Mouse (Mus musculus) ES-E14 (cell line): ENCODE results near the gene Cbx4. TPM values are rescaled to one million over a fixed set of nuclear protein-coding genes. Genes with fewer than 3 reads are reported as not detected.

Experiments
- DNase-seq: peaks from one replicate; pipeline ENCODE4 v3.0.0-alpha.2; 2013; ENCODE audit warnings: low read depth, low spot score
- H3K27ac ChIP-seq: 2 replicates; pipeline ENCODE4 v1.5.1; 2012; ENCODE audit warnings: low read depth, mild to moderate bottlenecking, low read length, moderate library complexity, mixed read lengths; ENCODE audit not compliant: poor library complexity, insufficient read depth, severe bottlenecking
- H3K36me3 ChIP-seq: 2 replicates; pipeline ENCODE4 v1.6.1; 2012; ENCODE audit warnings: mild to moderate bottlenecking, low read length, moderate library complexity, mixed read lengths; ENCODE audit not compliant: control insufficient read depth, poor library complexity, insufficient read depth, severe bottlenecking
- H3K4me1 ChIP-seq, 2 experiments: fragments of 150-350 bp in 1 of 2; sonication (generic) in 1 of 2; 2 replicates each; pipeline ENCODE4 v1.6.1; 2012; ENCODE audit warnings: low read length in 2 of 2, mild to moderate bottlenecking in 1 of 2, mixed read lengths in 1 of 2; ENCODE audit not compliant: control insufficient read depth in 2 of 2, insufficient read depth in 2 of 2, poor library complexity in 1 of 2
- H3K4me3 ChIP-seq, 2 experiments: fragments of 150-350 bp in 1 of 2; sonication (generic) in 1 of 2; 2 replicates each; pipeline ENCODE4 v1.5.1; 2012; ENCODE audit warnings: low read length in 2 of 2, low read depth in 1 of 2, mild to moderate bottlenecking in 1 of 2, mixed read lengths in 1 of 2; ENCODE audit not compliant: insufficient read depth in 1 of 2, poor library complexity in 1 of 2, severe bottlenecking in 1 of 2
- H3K9ac ChIP-seq: 2 replicates; pipeline ENCODE4 v1.6.1; 2012; ENCODE audit warnings: low read depth, mild to moderate bottlenecking, low read length, mixed read lengths; ENCODE audit not compliant: poor library complexity, insufficient read depth, severe bottlenecking
- H3K9me3 ChIP-seq: fragments of 150-350 bp; sonication (generic); 2 replicates; pipeline ENCODE4 v1.6.1; 2012; ENCODE audit warnings: low read depth, mild to moderate bottlenecking, low read length; ENCODE audit not compliant: control insufficient read depth, insufficient read depth
- CHD2 ChIP-seq: IDR thresholded peaks from 2 replicates; pipeline ENCODE4 v1.6.1; 2014; ENCODE audit warnings: mild to moderate bottlenecking, low read depth, low read length, inconsistent platforms
- HCFC1 ChIP-seq: IDR thresholded peaks from 2 replicates; pipeline ENCODE4 v1.6.1; 2012; ENCODE audit warnings: low read length, inconsistent platforms, borderline replicate concordance; ENCODE audit not compliant: insufficient read depth
- MAFK ChIP-seq: IDR thresholded peaks from 2 replicates; pipeline ENCODE4 v1.6.1; 2014; ENCODE audit warnings: mild to moderate bottlenecking, low read depth, low read length, inconsistent platforms; ENCODE audit not compliant: insufficient read depth
- ZC3H11A ChIP-seq: IDR thresholded peaks from 2 replicates; pipeline ENCODE4 v1.6.1; 2012; ENCODE audit warnings: low read depth, mild to moderate bottlenecking, inconsistent platforms, low read length, borderline replicate concordance
- ZNF384 ChIP-seq: IDR thresholded peaks from 2 replicates; pipeline ENCODE4 v1.6.1; 2012; ENCODE audit warnings: low read depth, low read length, inconsistent platforms
- in situ Hi-C, 2 experiments: fragments of 600-800 bp; cut with MboI; formaldehyde crosslinking; loops; one replicate each; pipeline ENCODE4 v1.15.1; 2025; ENCODE audit warnings: low sequenced_read_pairs in 2 of 2, inconsistent platforms in 1 of 2; ENCODE audit not compliant: unreplicated experiment in 2 of 2
- total RNA-seq: library from RNA; depleted of rRNA; stranded (reverse); fragments of 300-350 nt; gene quantifications from 2 replicates; pipeline ENCODE4 v1.2.3, GENCODE M21; 2012

Gene Cbx4
- total RNA-seq, 1 experiment = 1.8 TPM

DNA sequence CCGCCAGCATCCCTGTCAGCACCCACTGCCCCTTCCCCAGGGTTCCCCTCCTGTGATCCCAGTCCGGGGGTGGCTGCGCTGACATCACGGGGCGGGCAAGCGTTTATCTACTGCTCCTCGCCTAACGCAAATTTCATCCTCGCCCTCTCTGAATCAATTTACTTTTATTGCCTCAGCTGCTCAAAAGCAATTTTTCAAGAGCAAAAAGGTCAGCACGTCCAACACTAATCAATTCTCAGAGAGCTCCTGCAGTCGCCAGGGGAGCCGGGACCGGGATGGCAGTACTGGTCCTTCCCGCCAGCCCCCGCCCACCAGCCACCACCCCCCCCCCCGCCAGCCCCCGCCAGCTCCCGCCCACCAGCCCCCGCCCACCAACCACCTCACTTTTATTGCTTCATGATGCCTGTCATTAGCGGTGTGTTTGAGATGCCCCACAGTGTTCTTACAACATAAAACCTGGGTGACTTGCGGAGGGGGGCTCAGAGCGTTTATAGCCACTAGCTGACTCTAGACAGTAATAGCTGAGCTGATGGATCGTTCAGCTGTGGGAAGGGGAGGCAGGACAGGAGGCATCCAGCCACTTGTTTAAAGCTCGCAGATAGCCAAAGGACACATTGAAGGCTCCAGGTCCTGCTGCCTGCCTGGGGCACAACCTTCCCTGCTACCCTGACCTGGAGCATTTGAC lies 44.2 kb upstream of the Cbx4 start:
- no peaks in the 10 kb centered on the region for H3K36me3 ChIP-seq
- peaks cover 0 to 6% of the 10 kb centered on the region in 2 experiments; a peak in 1 of 4 replicates for H3K4me1 ChIP-seq
- H3K27ac ChIP-seq = no peak overlapping the region
- TF ChIP-seq CHD2 = no peak
- no peak for TF ChIP-seq MAFK
- TF ChIP-seq ZNF384 = no peak
- TF ChIP-seq HCFC1 = no peak
- no peak for TF ChIP-seq ZC3H11A
- in situ Hi-C loops = no loop called here
- H3K9ac ChIP-seq = no peak overlapping the region
- H3K4me3 ChIP-seq = no peak overlapping the region
- no peak for DNase-seq
- H3K9me3 ChIP-seq = no peaks in the 10 kb centered on the region

DNA sequence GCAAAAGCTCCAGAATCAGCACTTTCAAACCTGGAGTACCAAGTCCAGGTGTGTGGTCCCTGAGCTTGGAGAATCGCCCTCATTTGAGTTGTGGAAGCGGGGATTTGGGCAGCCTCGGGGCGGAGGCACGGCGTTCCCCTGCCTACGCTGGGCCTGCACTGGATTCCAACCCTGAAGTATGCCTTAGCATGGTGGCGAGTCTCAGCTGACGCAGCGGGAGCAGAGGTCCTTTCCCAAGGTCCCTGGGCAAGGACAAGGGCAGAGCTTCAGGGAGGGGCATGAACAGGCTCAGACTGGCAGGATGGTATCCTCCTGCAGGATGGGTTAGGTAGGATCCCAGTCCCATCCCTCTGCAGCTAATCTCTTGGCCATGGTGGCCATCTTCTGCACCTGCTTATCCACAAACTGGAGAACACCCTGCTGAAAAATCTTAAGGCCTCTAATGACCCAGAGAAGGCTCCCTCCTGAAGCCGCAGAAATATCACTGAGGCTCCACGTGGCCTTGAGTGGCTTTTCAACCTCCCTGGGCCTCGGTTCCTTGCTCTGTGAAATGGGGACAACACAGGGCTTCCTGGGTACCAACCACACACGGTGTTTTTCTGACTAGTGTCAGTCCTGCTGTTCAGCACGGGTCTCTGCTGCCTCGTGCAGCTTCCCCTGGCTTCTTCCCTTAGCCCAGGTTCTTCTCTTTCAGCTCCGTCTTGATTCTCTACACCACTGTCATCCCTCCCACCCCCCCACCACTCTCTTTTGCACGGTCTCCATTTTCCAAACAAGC lies 43.4 kb upstream of the Cbx4 start:
- TF ChIP-seq HCFC1 (no peak), ZNF384 (no peak), MAFK (no peak), ZC3H11A (no peak), CHD2 (no peak)
- no peak overlapping the region for H3K27ac ChIP-seq
- H3K4me3 ChIP-seq = no peak overlapping the region

DNA sequence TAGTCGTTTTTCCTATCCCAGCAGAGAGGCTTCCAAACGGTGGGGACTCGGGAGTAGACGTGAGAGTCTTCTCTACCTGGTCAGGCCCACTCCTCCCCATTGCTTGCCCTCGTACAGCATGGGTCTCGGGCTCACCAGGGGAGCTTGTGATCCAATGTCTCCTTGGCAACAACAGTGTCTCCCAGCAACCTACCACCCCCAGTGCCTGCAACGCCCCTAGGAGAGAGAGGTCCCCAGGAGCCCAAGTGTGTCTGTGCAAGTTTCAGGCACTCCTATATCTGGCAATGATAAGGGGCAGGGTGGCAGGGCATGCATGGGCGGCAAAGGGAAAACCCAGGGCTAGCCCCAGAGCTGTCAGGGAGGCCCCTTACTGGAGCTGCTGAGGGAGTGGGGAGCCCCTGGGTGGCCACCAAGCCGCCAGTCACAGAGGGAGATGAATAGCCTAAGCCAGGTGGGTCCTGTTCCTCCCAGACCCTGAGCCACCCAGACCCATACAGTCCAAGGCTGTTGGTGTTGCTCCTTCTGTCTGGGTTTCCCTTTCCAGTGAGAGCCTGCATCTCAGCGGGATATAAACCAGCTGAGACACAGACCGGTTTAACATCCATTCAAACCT lies 42.8 kb upstream of the Cbx4 start:
- in situ Hi-C loops = no loop called here
- no peaks in the 10 kb centered on the region for H3K9me3 ChIP-seq
- TF ChIP-seq ZNF384 = no peak
- TF ChIP-seq CHD2 = no peak
- TF ChIP-seq ZC3H11A = no peak
- no peak for TF ChIP-seq HCFC1
- no peak for TF ChIP-seq MAFK
- H3K4me1 ChIP-seq = peaks cover 0 to 6% of the 10 kb centered on the region in 2 experiments; a peak in 1 of 4 replicates
- H3K36me3 ChIP-seq = no peaks in the 10 kb centered on the region
- H3K27ac ChIP-seq = no peak overlapping the region
- no peak for DNase-seq
- no peak overlapping the region for H3K4me3 ChIP-seq
- H3K9ac ChIP-seq = no peak overlapping the region

More for the DNA sequence above, 43.4 kb upstream of the Cbx4 start:
- Histone ChIP-seq H3K36me3 (no peaks in the 10 kb centered on the region), H3K9me3 (no peaks in the 10 kb centered on the region), H3K4me1 (peaks cover 0 to 6% of the 10 kb centered on the region in 2 experiments; a peak in 1 of 4 replicates), H3K9ac (no peak overlapping the region)
- in situ Hi-C loops = no loop called here
- DNase-seq = no peak

DNA sequence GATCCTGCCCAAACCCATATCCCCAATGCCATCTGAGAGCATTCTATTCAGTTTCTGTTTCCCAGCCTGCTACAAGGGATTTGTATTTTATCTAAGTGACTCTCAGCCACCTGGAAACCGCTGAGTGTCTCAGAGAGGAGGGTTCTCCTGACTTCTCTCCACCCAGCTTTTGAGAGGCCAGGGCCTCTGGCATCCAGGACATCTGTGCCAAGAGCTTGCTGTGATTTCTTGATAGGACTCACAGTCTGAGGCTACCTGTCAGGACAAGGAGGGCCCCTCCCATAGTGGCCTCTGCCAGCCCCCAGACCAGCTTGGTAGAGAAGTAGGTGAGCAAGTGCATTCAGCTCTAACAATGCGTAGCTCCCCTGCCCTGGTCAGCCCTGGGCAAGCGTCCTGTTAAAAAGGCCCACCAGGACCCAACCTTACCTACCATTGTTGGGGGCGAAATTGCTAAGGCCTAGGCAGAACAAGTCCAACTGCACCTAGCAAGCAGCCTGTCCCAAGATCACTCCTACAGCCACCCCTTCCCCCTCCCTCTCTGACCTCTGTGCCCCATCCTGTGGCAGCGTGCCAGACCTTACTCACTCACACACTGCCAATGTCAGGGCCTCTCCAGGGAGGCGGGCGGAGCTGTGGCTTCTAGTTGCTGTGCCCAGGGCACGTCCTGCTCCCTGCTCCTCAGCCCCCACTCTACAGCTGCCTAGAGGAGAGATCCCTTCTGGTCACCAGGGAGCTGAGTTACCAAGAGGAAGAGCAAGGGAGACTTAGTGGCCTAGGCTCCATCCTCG lies 41.9 kb upstream of the Cbx4 start:
- Histone ChIP-seq H3K4me3 (no peak overlapping the region), H3K4me1 (peaks cover 0 to 7% of the 10 kb centered on the region in 2 experiments; a peak in 1 of 4 replicates), H3K36me3 (no peaks in the 10 kb centered on the region), H3K9ac (no peak overlapping the region), H3K9me3 (no peaks in the 10 kb centered on the region), H3K27ac (no peak overlapping the region)
- in situ Hi-C loops = no loop called here
- TF ChIP-seq ZNF384 (no peak), HCFC1 (no peak), MAFK (no peak), CHD2 (no peak), ZC3H11A (no peak)
- DNase-seq = no peak
